Mouse (Mus musculus): ENCODE data around the gene Lrmda.

Gene Lrmda

GRCm38 (mm10) chr14:22101961-22102805 is 82.7 kb downstream of the Lrmda start:
- DNase-seq = no peak

- no peak for DNase-seq
Measured at GRCm38 (mm10) chr14:22105855-22106254, 86.3 kb downstream of the Lrmda start.

GRCm38 (mm10) chr14:22106777-22107176 is 87.3 kb downstream of the Lrmda start:
- no peak for DNase-seq

GRCm38 (mm10) chr14:22109423-22109822 is 89.9 kb downstream of the Lrmda start:
- DNase-seq = no peak

- DNase-seq = no peak
Measured at GRCm38 (mm10) chr14:22113463-22114361, 94.2 kb downstream of the Lrmda start.

- DNase-seq = no peak
Measured at GRCm38 (mm10) chr14:22114651-22115351, 95.3 kb downstream of the Lrmda start.

GRCm38 (mm10) chr14:22118096-22118495 is 98.6 kb downstream of the Lrmda start:
- DNase-seq = no peak

- DNase-seq = no peak
Measured at GRCm38 (mm10) chr14:22118512-22118911, 99.0 kb downstream of the Lrmda start.

- no peak for DNase-seq
Measured at GRCm38 (mm10) chr14:22126276-22126675, 106.8 kb downstream of the Lrmda start.

GRCm38 (mm10) chr14:22126859-22127258 is 107.3 kb downstream of the Lrmda start:
- no peak for DNase-seq

- no peak for DNase-seq
Measured at GRCm38 (mm10) chr14:22130950-22131585, 111.6 kb downstream of the Lrmda start.

- no peak for DNase-seq
Measured at GRCm38 (mm10) chr14:22139281-22139680, 119.8 kb downstream of the Lrmda start.

GRCm38 (mm10) chr14:22144014-22144413 is 124.5 kb downstream of the Lrmda start:
- no peak for DNase-seq

- DNase-seq = no peak
Measured at GRCm38 (mm10) chr14:22145863-22146262, 126.4 kb downstream of the Lrmda start.

GRCm38 (mm10) chr14:22146508-22147044 is 127.1 kb downstream of the Lrmda start:
- DNase-seq = no peak

- no peak for DNase-seq
Measured at GRCm38 (mm10) chr14:22147341-22148024, 128.0 kb downstream of the Lrmda start.

GRCm38 (mm10) chr14:22152701-22153100 is 133.2 kb downstream of the Lrmda start:
- no peak for DNase-seq

GRCm38 (mm10) chr14:22154096-22154495 is 134.6 kb downstream of the Lrmda start:
- no peak for DNase-seq

GRCm38 (mm10) chr14:22155034-22155433 is 135.5 kb downstream of the Lrmda start:
- no peak for DNase-seq

- no peak for DNase-seq
Measured at GRCm38 (mm10) chr14:22155512-22156026, 136.1 kb downstream of the Lrmda start.

- DNase-seq = no peak
Measured at GRCm38 (mm10) chr14:22156991-22157390, 137.5 kb downstream of the Lrmda start.
